Mouse (Mus musculus) lung, adult 18-20 months (tissue): ENCODE measurements around the gene Lrrfip2.

ENCODE experiments used
- DNase-seq, 2 experiments: peaks; one replicate each; pipeline ENCODE4 v3.0.0; 2022; ENCODE audit warnings: mixed read lengths in 2 of 2

The Lrrfip2 gene

GRCm38 (mm10) chr9:111117126-111117642, at the start of gene Lrrfip2:
Gene Lrrfip2 (plus strand): TSS chr9:111117592.
- no peak for DNase-seq

- DNase-seq, result peak; percentile 55 to 66
Observed at GRCm38 (mm10) chr9:111070546-111070961, 46.8 kb upstream of the Lrrfip2 start.

- DNase-seq, result peak; percentile 56 to 67
Observed at GRCm38 (mm10) chr9:111072175-111072574, 45.2 kb upstream of the Lrrfip2 start.

- DNase-seq, result no peak
Observed at GRCm38 (mm10) chr9:111072971-111073370, 44.4 kb upstream of the Lrrfip2 start.

GRCm38 (mm10) chr9:111077745-111078144, 39.6 kb upstream of the Lrrfip2 start:
- no peak for DNase-seq

- no peak for DNase-seq
Observed at GRCm38 (mm10) chr9:111080801-111081200, 36.6 kb upstream of the Lrrfip2 start.

GRCm38 (mm10) chr9:111081765-111082164, 35.6 kb upstream of the Lrrfip2 start:
- no peak for DNase-seq

GRCm38 (mm10) chr9:111085329-111085728, 32.1 kb upstream of the Lrrfip2 start:
- DNase-seq, result no peak

GRCm38 (mm10) chr9:111086137-111086536, 31.3 kb upstream of the Lrrfip2 start:
- DNase-seq, result no peak

GRCm38 (mm10) chr9:111086995-111087606, 30.3 kb upstream of the Lrrfip2 start:
- no peak for DNase-seq

GRCm38 (mm10) chr9:111087960-111088359, 29.4 kb upstream of the Lrrfip2 start:
- no peak for DNase-seq

- DNase-seq, result no peak
Observed at GRCm38 (mm10) chr9:111088886-111089285, 28.5 kb upstream of the Lrrfip2 start.

- DNase-seq, result no peak
Observed at GRCm38 (mm10) chr9:111092657-111093056, 24.7 kb upstream of the Lrrfip2 start.

GRCm38 (mm10) chr9:111093094-111093493, 24.3 kb upstream of the Lrrfip2 start:
- DNase-seq, result peak; percentile 59 to 70

- DNase-seq, result no peak
Observed at GRCm38 (mm10) chr9:111094626-111095025, 22.8 kb upstream of the Lrrfip2 start.

- no peak for DNase-seq
Observed at GRCm38 (mm10) chr9:111095710-111096109, 21.7 kb upstream of the Lrrfip2 start.

- DNase-seq, result peak in 1 of 2 experiments; percentile 18
Observed at GRCm38 (mm10) chr9:111096419-111097326, 20.7 kb upstream of the Lrrfip2 start.

- DNase-seq, result peak in 1 of 2 experiments; percentile 50
Observed at GRCm38 (mm10) chr9:111097543-111097942, 19.8 kb upstream of the Lrrfip2 start.

GRCm38 (mm10) chr9:111100406-111100805, 17.0 kb upstream of the Lrrfip2 start:
- no peak for DNase-seq

- DNase-seq, result no peak
Observed at GRCm38 (mm10) chr9:111103293-111103692, 14.1 kb upstream of the Lrrfip2 start.

- DNase-seq, result no peak
Observed at GRCm38 (mm10) chr9:111103893-111104292, 13.5 kb upstream of the Lrrfip2 start.

GRCm38 (mm10) chr9:111107863-111108262, 9.5 kb upstream of the Lrrfip2 start:
- no peak for DNase-seq

GRCm38 (mm10) chr9:111117794-111118251, 431 bp downstream of the Lrrfip2 start:
- DNase-seq, result peak; percentile 88 to 89
